Mouse (Mus musculus): ENCODE measurements at regions not wholly inside any gene's neighbourhood (a gene's known extent, or its start where the extent isn't known, plus 50 kb on each side); places are given as distances from the start of the nearest gene placed in this dataset.
A peak's percentile ranks its signal among the peaks of the same experiment; 100 is the strongest.

DNA sequence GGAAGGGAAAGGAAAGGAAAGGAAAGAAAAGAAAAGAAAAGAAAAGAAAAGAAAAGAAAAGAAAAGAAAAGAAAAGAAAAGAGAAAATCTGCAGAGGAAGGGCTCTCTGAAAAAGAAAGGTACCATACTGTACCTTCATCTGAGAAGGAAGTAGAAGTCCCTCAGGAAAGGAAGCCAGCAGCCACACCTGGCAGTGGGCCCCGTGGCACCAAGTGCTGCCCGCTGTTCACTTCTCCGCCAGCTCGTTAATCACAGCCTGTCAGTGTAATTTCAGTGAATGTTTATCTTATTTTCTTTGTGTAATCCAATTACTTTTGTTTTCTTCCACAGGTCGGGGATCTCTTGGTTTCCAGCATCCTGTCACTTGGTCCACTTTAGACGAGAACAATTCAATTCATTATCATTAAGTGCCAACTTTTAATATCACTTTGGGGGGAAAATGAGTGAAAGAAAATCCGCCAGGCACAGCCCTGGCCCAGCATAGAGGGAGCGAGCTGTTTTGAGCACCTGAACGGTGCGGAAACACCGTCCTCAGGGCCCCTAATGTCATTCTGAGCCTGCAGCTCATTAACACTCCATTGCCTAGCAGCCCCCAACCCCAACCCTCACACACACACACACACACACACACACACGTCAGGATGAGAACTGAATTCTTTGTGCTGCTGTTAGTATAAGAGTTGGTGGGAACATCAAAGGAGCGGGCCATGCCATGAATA lies 309.7 kb downstream of the Irx2 start:
- DNase-seq (ENCODE audit: low spot score) = no peak

DNA sequence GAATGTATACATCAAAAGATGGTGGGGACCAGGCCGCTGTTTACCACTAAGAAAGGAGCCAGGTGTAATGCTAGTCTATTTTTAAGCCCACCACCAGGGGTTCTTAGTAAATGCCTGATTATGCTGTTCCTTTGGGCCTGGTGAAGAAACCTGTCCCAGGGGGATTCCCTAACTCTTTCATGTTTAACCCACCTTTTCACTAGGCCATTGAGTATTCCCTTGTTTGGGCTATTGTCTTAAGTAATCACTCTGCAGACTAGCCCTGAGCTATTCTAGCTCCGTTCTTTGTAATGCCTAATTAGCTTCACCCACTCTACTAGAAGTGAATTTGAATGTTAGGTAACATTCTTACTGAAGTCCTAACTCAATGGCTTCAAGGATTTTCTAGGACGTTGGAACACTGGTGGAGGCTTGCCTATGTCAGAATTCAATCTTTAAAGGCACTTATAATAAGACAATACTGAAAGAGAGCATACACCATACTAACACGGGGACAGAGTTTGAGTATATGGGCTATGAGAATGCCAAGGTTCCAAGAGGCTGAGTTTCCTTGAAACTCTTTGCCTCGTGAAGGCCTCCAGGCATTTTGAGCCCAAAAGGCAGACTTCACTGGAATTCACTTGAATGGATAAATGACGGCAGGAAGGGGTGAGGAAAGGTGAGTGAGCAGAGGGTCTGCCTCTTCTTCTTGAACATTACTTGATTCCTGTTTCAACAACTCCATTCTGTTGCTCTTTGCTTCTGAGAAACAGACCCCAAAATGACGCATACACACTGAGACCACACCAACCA lies 312.7 kb upstream of the Irx4 start:
- DNase-seq (ENCODE audit: low spot score) = no peak

DNA sequence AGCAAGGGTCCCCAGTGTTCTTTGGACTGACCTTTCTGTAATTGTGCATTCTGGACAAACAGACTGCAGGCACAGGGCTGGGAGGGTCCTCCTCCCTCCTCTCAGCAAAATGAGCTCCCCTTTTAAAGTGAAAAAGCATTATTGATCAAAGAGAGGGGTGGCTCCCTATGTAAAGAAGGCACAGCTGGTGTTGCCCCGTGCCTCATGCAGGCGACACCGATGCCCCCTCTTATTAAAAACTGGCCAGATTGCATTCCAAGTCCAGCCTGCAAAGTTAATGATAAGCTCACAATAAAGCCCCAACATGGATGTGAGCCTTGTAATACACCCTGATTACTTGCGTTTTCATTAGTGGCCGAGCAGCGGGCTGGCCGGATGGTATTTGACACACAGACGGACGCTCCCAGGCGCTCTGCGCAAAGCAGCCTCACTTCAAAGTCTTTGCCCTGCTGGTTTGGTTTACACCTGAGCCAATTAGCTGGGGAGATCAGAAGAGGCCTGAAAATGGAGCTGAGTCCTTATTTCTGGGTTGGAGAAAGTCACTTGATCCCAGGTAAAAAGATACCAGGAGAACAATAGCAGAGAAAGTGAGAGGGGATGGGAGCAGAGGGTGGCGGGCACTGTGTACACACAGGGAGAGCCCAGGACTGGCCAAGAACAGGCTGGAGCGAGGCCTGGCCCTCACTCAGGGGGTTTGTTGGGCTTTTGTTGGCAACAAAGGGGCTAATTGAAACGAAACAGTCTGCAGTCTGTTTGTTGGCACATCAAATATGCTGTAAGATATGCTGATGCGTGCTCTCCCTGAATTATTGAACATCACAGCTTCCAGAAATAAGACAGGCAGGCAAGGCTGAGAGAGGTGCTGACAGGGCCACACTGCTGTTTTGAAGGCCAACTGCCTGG lies 301.4 kb upstream of the Irx4 start:
- peak; percentile 31 for DNase-seq (ENCODE audit: low spot score)

- no peak for DNase-seq (ENCODE audit: low spot score)
These were observed 299.0 kb upstream of the Irx4 start for GRCm38 (mm10) chr13:72961291-72961690.

DNA sequence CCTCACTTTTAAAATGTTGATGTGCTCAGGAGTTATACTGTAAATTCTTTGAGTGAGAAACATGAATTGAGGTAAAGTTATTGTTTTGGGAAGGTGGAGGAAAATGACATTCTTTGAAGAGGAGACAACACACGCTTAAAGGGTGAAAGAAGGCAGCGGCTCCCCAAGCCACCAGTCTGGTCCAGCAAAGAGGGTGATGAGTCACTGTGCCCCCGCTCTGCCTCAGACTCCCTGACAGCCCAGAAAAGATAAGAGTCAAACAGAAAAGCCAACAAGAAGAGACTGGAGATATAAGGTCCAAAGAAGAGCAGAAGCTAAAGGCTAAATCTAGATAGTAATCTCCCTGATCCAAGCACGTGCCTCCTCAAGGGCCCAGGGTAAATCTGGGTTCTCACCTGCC lies 288.1 kb upstream of the Irx4 start:
- DNase-seq (ENCODE audit: low spot score) = no peak

- DNase-seq (ENCODE audit: low spot score) = no peak
These were observed 287.4 kb upstream of the Irx4 start for GRCm38 (mm10) chr13:72972894-72973293.

GRCm38 (mm10) chr13:72977213-72977612 lies 283.1 kb upstream of the Irx4 start:
- DNase-seq (ENCODE audit: low spot score) = no peak

DNA sequence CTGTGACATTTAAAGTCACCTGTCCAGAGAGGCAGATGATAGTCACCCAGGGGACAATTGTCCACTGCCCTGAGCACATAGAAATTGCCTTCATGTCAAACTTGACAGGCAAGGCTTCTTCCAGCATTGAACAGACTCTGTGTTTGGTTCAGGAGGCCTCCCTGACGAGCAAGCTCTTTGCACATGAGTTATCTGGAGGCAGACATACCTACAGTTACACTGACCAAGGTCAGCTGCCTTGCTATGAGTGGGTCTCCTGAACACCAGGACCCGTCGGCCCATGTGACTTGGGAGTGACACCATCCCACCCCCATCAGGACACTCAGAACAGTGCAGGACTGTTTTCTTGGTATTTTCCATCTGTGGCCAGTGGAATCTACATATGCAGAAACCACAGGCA lies 282.3 kb upstream of the Irx4 start:
- no peak for DNase-seq (ENCODE audit: low spot score)

- peak; percentile 19 for DNase-seq (ENCODE audit: low spot score)
These were observed 281.3 kb upstream of the Irx4 start for GRCm38 (mm10) chr13:72978966-72979365.

DNA sequence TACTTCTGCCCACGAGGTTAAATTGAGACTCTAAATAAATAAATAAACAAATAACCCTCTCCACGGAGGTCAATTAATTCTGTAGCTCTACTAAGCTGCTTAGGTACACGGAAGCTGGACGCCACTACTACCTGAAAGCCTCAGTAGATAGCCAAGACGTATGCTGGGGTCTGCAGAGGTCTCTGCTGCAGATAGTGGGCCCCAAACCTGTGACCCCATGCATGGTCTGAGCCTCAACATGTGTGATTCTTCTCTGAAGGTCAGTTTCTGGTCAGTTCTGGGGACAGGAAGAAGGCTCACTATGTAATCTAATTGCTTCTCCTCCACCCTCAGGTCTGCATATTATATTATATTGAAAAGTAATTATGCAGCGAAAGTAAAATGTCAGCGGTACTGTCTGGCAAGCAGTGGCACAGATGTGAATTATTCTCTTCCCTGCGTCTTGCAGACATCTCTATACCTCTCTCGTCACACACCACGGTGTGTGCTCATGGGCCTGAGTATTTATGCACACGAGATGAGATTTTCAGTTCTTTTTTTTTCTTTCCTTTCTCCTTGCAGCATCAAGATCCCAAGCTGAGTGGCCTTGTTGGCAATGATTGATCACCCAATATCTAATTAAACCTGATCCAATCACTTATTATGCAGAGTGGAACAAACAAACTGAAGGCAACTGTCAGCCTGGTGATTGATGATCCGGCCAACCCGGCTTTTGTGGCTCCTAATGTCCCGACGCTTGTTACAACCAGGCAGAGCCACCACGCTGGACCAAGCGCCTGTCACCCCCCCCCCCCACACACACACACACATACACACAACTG lies 267.5 kb upstream of the Irx4 start:
- peak; percentile 48 for DNase-seq (ENCODE audit: low spot score)

DNA sequence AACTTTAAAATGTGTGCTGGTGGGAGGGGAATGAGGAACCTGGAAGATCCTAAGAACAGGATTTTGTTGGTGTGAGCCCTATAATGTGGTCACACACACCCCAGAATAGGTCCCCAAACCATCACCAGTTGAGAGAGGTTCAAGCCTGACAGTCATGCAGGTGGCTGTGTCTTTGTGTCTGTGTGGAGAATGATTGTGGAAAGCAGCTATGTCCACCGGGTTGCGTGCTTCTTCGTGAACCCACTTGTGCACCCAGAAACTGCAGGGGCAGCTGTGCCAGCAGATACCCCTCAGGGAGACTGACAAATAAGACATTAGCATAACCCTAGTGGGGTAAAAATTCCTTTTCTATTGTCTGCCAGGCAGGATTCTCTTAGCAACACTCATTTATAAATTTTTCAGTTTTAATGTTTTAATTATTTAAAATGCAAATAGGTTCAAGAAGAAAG lies 266.8 kb upstream of the Irx4 start:
- peak; percentile 17 for DNase-seq (ENCODE audit: low spot score)

GRCm38 (mm10) chr13:72994538-72994937 lies 265.7 kb upstream of the Irx4 start:
- DNase-seq (ENCODE audit: low spot score) = no peak

DNA sequence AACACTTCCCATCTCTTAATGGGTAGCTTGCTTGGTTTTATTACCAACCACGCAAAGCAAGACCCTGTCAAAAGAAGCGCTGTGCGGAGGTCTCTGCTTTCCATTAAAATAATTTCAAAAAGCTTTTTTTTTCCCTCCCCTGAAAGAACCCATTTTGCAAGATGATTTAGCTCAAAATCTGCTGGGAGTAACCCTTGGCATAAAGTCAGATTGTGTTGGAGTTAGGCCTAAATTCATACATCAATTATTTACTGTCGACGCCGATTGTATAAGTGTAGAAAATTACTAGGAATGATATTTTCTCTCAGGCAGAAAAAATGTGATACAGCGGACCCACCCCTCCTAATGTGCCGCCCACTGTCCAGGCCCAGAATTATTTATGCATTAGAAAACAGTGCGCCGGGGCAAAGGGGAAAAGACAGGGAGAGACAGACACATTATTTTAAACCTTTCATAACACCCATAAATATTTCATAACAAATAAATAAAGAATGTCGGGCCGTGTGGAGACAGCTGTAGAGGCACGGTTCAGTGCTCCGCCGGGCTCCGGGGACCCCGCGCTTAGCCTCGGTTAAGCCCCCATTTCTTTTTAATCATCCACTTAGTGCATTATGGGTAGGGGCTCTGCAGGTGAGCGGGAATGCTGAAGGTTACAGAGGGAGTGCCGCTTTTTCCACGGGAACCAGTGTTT lies 251.3 kb upstream of the Irx4 start:
- DNase-seq (ENCODE audit: low spot score) = no peak

GRCm38 (mm10) chr13:73009547-73010475 lies 250.5 kb upstream of the Irx4 start:
- DNase-seq (ENCODE audit: low spot score) = no peak

- no peak for DNase-seq (ENCODE audit: low spot score)
These were observed 241.1 kb upstream of the Irx4 start for GRCm38 (mm10) chr13:73019181-73019580.

- DNase-seq (ENCODE audit: low spot score) = no peak
These were observed 229.1 kb upstream of the Irx4 start for GRCm38 (mm10) chr13:73031217-73031616.

DNA sequence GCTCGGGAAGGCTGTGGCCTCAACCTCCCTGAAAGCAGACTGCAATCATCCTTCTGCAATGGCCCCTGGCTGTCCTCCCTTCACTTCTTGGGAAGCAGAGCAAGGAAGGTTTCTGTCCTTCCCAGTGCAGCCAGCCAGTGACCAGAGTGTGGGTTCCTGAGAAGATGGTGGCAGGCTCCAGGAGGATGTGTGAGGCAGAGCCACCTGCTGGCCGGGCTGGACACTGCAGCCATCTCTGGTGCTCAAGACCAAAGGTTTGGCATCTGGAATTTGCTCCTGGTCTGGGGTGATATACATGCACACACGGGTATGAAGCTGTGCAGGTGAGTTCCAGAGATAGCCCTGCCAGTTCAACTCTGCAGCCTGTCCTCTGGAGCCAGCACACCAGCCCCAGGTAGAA lies 227.2 kb upstream of the Irx4 start:
- DNase-seq (ENCODE audit: low spot score) = peak; percentile 83

- DNase-seq (ENCODE audit: low spot score) = peak; percentile 91
These were observed 226.0 kb upstream of the Irx4 start for GRCm38 (mm10) chr13:73034065-73034831.

- no peak for DNase-seq (ENCODE audit: low spot score)
These were observed 225.4 kb upstream of the Irx4 start for GRCm38 (mm10) chr13:73034886-73035285.
